ENCODE assay signal across 18 mouse cellular contexts in genomic region chr6:50531920-50532319, GRCm38 (mm10). TPM values are rescaled to one million over a fixed set of nuclear protein-coding genes. Genes with fewer than 3 reads are reported as not detected.
DNase-seq lines count a peak whose midpoint lies in the region; ATAC-seq and TF ChIP-seq lines count a peak whose summit lies in the region.
"Had no signal": no experiment of that assay in that cellular context is flagged by ENCODE, and none has a peak within 500 bp of the region (broad histone marks: within the 10 kb centered on the region; RNA-seq: fewer than 3 reads in every experiment).

No protein-coding gene starts in this region.

- no peak overlapping the region; the same call in 1 of the 2 replicates for H3K27ac ChIP-seq in kidney, adult 2 months (ENCODE audit: insufficient read depth, low read depth, low read length)
- H3K27ac ChIP-seq: embryonic facial prominence, embryonic 12.5 days; heart, embryonic 10.5 days; hindbrain, embryonic 14.5 days; liver, embryonic 14.5 days had no signal

- peaks cover 13% of the 10 kb centered on the region for H3K4me1 ChIP-seq in kidney, adult 2 months (ENCODE audit: control insufficient read depth, insufficient read depth, low read length)
- H3K4me1 ChIP-seq: embryonic facial prominence, embryonic 12.5 days had no signal

- H3K4me3 ChIP-seq in kidney, adult 2 months (ENCODE audit: insufficient read depth, low read depth, low read length), result no peak overlapping the region
- H3K4me3 ChIP-seq: embryonic facial prominence, embryonic 12.5 days; heart, embryonic 10.5 days; limb, embryonic 13.5 days had no signal

- DNase-seq in embryo, embryonic 10.5 days (ENCODE audit: low spot score), result peak; percentile 38
- no peak for DNase-seq in embryo, embryonic 9.5 days (ENCODE audit: extremely low spot score)
- DNase-seq in kidney, adult 2 months, result peak; percentile 63
- DNase-seq in kidney, postnatal 4 days, result no peak
- peak; percentile 44 for DNase-seq in NIH3T3 (ENCODE audit: low read depth)
- peak; percentile 78 for DNase-seq in gonadal fat pad, adult 2 months (ENCODE audit: low read depth)
- DNase-seq: cerebellum, postnatal 10 days; gastrocnemius, postnatal 10 days; heart, postnatal 14 days; spleen, adult 18-20 months; thymus, postnatal 14 days had no signal

- TF ChIP-seq POLR2A in kidney, adult 2 months (IDR thresholded peaks at IDR 0.05; ENCODE audit: low read depth, low read length), result no peak

- ATAC-seq in erythroblast, adult 5-6 weeks (replicated peaks; ENCODE audit: low FRiP score, poor library complexity, severe bottlenecking), result no peak
- ATAC-seq: intestine, embryonic 16.5 days had no signal

- 44% methylated on average over 8 of the region's 8 CpGs for WGBS in kidney, adult 2 months

- no peaks in the 10 kb centered on the region for H3K27me3 ChIP-seq in kidney, adult 2 months (replicated peaks; ENCODE audit: control insufficient read depth, insufficient read depth, low read length)
- H3K27me3 ChIP-seq: embryonic facial prominence, embryonic 12.5 days; limb, embryonic 13.5 days had no signal

- no peak for TF ChIP-seq CTCF in kidney, adult 2 months (conservative IDR thresholded peaks at IDR 0.05; ENCODE audit: insufficient read depth, insufficient read length, low read depth, low read length)

- no peaks in the 10 kb centered on the region for H3K36me3 ChIP-seq in kidney, adult 2 months (ENCODE audit: control insufficient read depth, insufficient read depth, low read length)
- H3K36me3 ChIP-seq: embryonic facial prominence, embryonic 12.5 days; heart, embryonic 10.5 days; limb, embryonic 13.5 days had no signal

RNA-seq across cellular contexts. Expression of gene Cycs, which starts 34.4 kb away (rescaled TPM):
- 6.6 and 12.7 TPM in 2 replicates for polyA plus RNA-seq in kidney, adult 2 months (2012; rRNA removed)
- 7.6 and 8.0 TPM in 2 replicates for polyA plus RNA-seq in gonadal fat pad, adult 2 months (2012; rRNA removed)
- total RNA-seq in erythroblast, adult 5-6 weeks (2015; ENCODE audit: low replicate concordance), result 13.8 and 26.5 TPM in 2 replicates
- total RNA-seq in erythroblast, adult 5-6 weeks (2017; ENCODE audit: low replicate concordance), result 14.5 and 20.2 TPM in 2 replicates

Comparison
In these comparisons a context has a peak if more than half of its experiments do, and no peak if none do; other contexts are left out.
1. DNase-seq: peak in embryo, embryonic 10.5 days (single experiment), kidney, adult 2 months (single experiment), NIH3T3 (single experiment) and gonadal fat pad, adult 2 months (single experiment); none in embryo, embryonic 9.5 days (single experiment) and kidney, postnatal 4 days (0 of 2).